Mouse (Mus musculus): ENCODE results near the gene Ptch2.

Ptch2 gene

GRCm38 (mm10) chr4:117104672-117105071 lies 8.8 kb downstream of the Ptch2 start:
- no peak for DNase-seq (ENCODE audit: low read depth in 2 of 2, low spot score in 2 of 2)

- DNase-seq (ENCODE audit: low read depth in 2 of 2, low spot score in 2 of 2): no peak
Measured at GRCm38 (mm10) chr4:117105127-117105526, 9.3 kb downstream of the Ptch2 start.

GRCm38 (mm10) chr4:117107813-117108523 lies 12.1 kb downstream of the Ptch2 start:
- DNase-seq (ENCODE audit: low read depth in 2 of 2, low spot score in 2 of 2): no peak

- DNase-seq (ENCODE audit: low read depth in 2 of 2, low spot score in 2 of 2): no peak
Measured at GRCm38 (mm10) chr4:117108524-117108849, 12.6 kb downstream of the Ptch2 start.

GRCm38 (mm10) chr4:117109330-117109729 lies 13.5 kb downstream of the Ptch2 start:
- DNase-seq (ENCODE audit: low read depth in 2 of 2, low spot score in 2 of 2): no peak

GRCm38 (mm10) chr4:117110249-117110648 lies 14.4 kb downstream of the Ptch2 start:
- no peak for DNase-seq (ENCODE audit: low read depth in 2 of 2, low spot score in 2 of 2)

- no peak for DNase-seq (ENCODE audit: low read depth in 2 of 2, low spot score in 2 of 2)
Measured at GRCm38 (mm10) chr4:117110985-117111384, 15.1 kb downstream of the Ptch2 start.

GRCm38 (mm10) chr4:117113237-117113636 lies 17.4 kb downstream of the Ptch2 start:
- no peak for DNase-seq (ENCODE audit: low read depth in 2 of 2, low spot score in 2 of 2)

GRCm38 (mm10) chr4:117115592-117115991 lies 19.7 kb downstream of the Ptch2 start:
- no peak for DNase-seq (ENCODE audit: low read depth in 2 of 2, low spot score in 2 of 2)

GRCm38 (mm10) chr4:117117931-117118330 lies 22.1 kb downstream of the Ptch2 start:
- no peak for DNase-seq (ENCODE audit: low read depth in 2 of 2, low spot score in 2 of 2)

- no peak for DNase-seq (ENCODE audit: low read depth in 2 of 2, low spot score in 2 of 2)
Measured at GRCm38 (mm10) chr4:117119636-117120035, 23.8 kb downstream of the Ptch2 start.

- no peak for DNase-seq (ENCODE audit: low read depth in 2 of 2, low spot score in 2 of 2)
Measured at GRCm38 (mm10) chr4:117120052-117120444, 24.2 kb downstream of the Ptch2 start.

GRCm38 (mm10) chr4:117120445-117121414 lies 24.9 kb downstream of the Ptch2 start:
- peak; percentile 82 to 88 for DNase-seq (ENCODE audit: low read depth in 2 of 2, low spot score in 2 of 2)

GRCm38 (mm10) chr4:117122209-117122608 lies 26.3 kb downstream of the Ptch2 start:
- DNase-seq (ENCODE audit: low read depth in 2 of 2, low spot score in 2 of 2): no peak

GRCm38 (mm10) chr4:117123546-117124217 lies 27.8 kb downstream of the Ptch2 start:
- DNase-seq (ENCODE audit: low read depth in 2 of 2, low spot score in 2 of 2): no peak

GRCm38 (mm10) chr4:117124218-117124517 lies 28.3 kb downstream of the Ptch2 start:
- no peak for DNase-seq (ENCODE audit: low read depth in 2 of 2, low spot score in 2 of 2)

GRCm38 (mm10) chr4:117124518-117125347 lies 28.9 kb downstream of the Ptch2 start:
- peak; percentile 75 to 80 for DNase-seq (ENCODE audit: low read depth in 2 of 2, low spot score in 2 of 2)

GRCm38 (mm10) chr4:117125348-117125909 lies 29.6 kb downstream of the Ptch2 start, which contains the start of gene Btbd19:
Btbd19 (minus strand) TSS chr4:117125725.
- no peak for DNase-seq (ENCODE audit: low read depth in 2 of 2, low spot score in 2 of 2)

- peak; percentile 59 to 60 for DNase-seq (ENCODE audit: low read depth in 2 of 2, low spot score in 2 of 2)
Measured at GRCm38 (mm10) chr4:117125910-117126674, 30.2 kb downstream of the Ptch2 start.

Measured in CD8-positive naive resting alpha-beta T cell, adult 2 months (primary cell).